Mouse (Mus musculus) neural tube, embryonic 15.5 days (tissue): ENCODE measurements around the gene Cisd1. TPM values are rescaled to one million over a fixed set of nuclear protein-coding genes. Genes with fewer than 3 reads are reported as not detected.
A peak's percentile ranks its signal among the peaks of the same experiment; 100 is the strongest.
"Not testable (repeated sequence)": the region's sequence is repeated elsewhere in the genome, so short reads cannot be mapped to it uniquely, and the experiment has no call there.

Experiments
- ATAC-seq: fragments of 200-750 bp; cut with Nextera tagmentation; 2 replicates; pipeline ENCODE4 v1.8.0; 2017; ENCODE audit warnings: mild to moderate bottlenecking, moderate TSS enrichment, moderate library complexity; ENCODE audit not compliant: low FRiP score
- H3K27ac ChIP-seq: fragments of 300-500 bp; sonication (generic); replicated peaks from 2 replicates; pipeline ENCODE4 v1.5.1; 2015; ENCODE audit warnings: mild to moderate bottlenecking, inconsistent platforms
- H3K27me3 ChIP-seq: fragments of 300-500 bp; sonication (generic); replicated peaks from 2 replicates; pipeline ENCODE4 v1.6.1; 2015; ENCODE audit warnings: inconsistent platforms
- H3K36me3 ChIP-seq: fragments of 300-500 bp; sonication (generic); 2 replicates; pipeline ENCODE4 v1.6.1; 2015; ENCODE audit warnings: inconsistent platforms
- H3K4me1 ChIP-seq: fragments of 300-500 bp; sonication (generic); 2 replicates; pipeline ENCODE4 v1.6.1; 2015; ENCODE audit warnings: inconsistent platforms
- H3K4me2 ChIP-seq: fragments of 300-500 bp; sonication (generic); 2 replicates; pipeline ENCODE4 v1.6.1; 2015; ENCODE audit warnings: inconsistent platforms, mild to moderate bottlenecking, moderate library complexity
- H3K4me3 ChIP-seq: fragments of 300-500 bp; sonication (generic); replicated peaks from 2 replicates; pipeline ENCODE4 v1.5.1; 2015; ENCODE audit warnings: mild to moderate bottlenecking, inconsistent platforms
- H3K9ac ChIP-seq: fragments of 300-500 bp; sonication (generic); replicated peaks from 2 replicates; pipeline ENCODE4 v1.6.1; 2015; ENCODE audit warnings: mild to moderate bottlenecking, inconsistent platforms
- H3K9me3 ChIP-seq: fragments of 300-500 bp; sonication (generic); replicated peaks from 2 replicates; pipeline ENCODE4 v1.6.1; 2016; ENCODE audit warnings: inconsistent platforms
- WGBS: fragments of 180-500 bp; shearing (Covaris S2); methylation state at CpG from one replicate; pipeline ENCODE4 v1.1.7; 2015; ENCODE audit warnings: mixed read lengths; 5-methylcytosine and 5-hydroxymethylcytosine counted together
- polyA plus RNA-seq: library from polyadenylated mRNA; unstranded; fragments of >200 nt; fragmentation: Nextera tagmentation; extraction: Ambion mirVana; gene quantifications from 2 replicates; pipeline ENCODE4 v1.2.1, GENCODE M21; 2015

The Cisd1 gene
- polyA plus RNA-seq: 286 and 340 TPM in 2 replicates

DNA sequence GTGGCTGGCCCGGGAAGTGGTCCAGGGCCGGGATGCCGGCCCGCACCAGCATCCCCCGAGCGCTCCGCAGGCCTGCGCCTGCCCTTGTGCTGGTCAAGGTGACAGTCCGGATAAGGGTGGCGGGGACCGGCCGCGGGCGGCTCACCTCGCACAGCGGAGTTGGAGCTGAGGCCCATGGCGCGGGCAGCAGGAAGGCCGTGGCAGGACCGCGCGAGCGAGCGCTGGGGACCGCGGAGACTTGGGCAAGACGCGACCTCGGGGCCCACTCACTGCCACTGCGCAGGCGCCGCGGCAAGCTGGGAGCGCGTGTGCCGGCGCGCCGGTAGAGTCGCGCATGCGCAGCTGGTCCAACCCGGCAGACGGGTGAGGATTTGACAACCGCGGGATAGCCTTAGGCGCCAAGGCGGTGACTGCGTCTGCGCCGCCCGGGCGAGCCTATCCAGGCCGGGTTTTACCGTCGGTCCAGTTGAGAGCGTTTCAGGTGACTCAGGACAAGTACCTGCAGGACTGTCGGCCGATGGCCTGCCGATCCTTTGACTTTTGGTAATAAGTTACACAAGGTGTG lies at the start of gene Cisd1:
Cisd1 (minus strand) TSS at position 376 of the 565 bp plus-strand sequence.
- 0% methylated on average over 60 of the region's 60 CpGs for WGBS

DNA sequence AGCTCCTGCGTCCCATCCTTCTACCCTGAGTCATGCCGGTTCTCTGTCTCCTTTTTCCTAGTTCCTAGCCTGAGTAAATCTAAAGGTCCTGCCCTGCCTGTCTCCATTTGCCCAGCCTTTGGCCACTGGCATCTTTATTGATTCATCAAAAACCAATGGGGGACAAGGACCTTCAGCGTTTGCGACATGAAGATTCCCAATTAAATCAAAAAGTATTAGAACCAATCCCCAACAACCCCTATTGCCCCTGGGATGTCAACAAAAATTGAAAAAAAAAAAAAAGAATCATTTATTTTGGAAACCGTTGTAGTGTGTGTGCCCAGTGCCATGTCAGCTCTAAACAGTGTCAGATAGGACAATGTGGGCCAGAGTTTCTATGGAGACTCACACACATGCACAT lies 44.6 kb upstream of the Cisd1 start:
- no peak overlapping the region for H3K4me3 ChIP-seq
- WGBS: 94% methylated on average over 5 of the region's 5 CpGs
- ATAC-seq: no peak
- no peak overlapping the region for H3K4me2 ChIP-seq
- H3K27ac ChIP-seq: no peak overlapping the region
- no peaks in the 10 kb centered on the region for H3K36me3 ChIP-seq
- 0 out of 2 replicates have a peak, but pooled peaks cover 5% of the 10 kb centered on the region for H3K9me3 ChIP-seq
- no peaks in the 10 kb centered on the region for H3K27me3 ChIP-seq
- no peak overlapping the region for H3K9ac ChIP-seq
- no peaks in the 10 kb centered on the region for H3K4me1 ChIP-seq

More for the DNA sequence above, at the start of gene Cisd1:
- Histone ChIP-seq H3K9me3 (no peaks in the 10 kb centered on the region), H3K4me1 (peaks cover 57% of the 10 kb centered on the region), H3K4me3 (peak within 1 kb of the TSS; percentile 78), H3K4me2 (peak within 1 kb of the TSS; percentile 67), H3K27me3 (no peaks in the 10 kb centered on the region), H3K9ac (peak within 1 kb of the TSS; percentile 73), H3K36me3 (no peaks in the 10 kb centered on the region), H3K27ac (peak within 1 kb of the TSS; percentile 82)
- peak; percentile 82 for ATAC-seq

DNA sequence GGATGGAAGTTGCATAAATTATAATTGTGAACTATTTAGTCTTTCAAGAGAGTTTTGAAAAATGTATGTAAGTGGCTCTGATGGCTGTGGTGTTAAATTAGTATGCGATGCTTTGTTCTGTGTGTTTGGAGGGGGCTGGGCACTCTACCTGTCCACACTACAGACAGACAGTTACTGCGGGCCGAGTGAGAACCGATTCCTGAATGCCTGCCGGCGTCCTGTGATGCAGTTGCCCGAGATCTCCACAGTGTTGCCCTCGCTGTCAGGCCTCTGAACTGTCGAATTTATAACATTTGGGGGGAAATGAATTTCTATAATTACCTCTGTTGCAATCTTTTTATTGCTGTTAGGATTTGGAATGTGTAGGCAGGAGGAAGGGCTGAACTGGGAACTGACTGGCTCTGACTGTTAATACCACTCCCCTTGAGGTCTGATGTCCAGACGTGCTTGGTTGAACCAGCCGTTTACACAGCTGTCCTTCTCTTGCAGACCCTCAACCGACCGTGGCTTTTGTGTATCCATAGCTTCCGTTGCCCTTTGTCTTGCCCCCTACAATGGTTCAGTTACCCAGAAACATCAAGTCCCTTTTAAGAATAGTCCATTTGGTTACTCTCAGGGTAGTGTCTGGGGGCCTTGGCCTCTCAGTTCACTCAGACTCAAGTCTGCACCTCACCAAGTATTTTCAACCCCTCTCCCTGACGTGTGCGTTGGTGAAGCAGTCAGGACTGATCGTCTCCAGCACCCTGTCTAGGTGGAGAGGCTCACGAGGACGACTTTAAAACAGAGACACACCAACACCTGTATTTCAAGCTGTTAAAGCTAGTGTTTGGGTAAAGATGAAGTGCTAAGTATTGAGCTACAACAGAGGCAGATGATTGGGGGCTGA lies 39.6 kb upstream of the Cisd1 start:
- H3K27ac ChIP-seq: no peak overlapping the region
- no peak overlapping the region for H3K4me2 ChIP-seq
- no peaks in the 10 kb centered on the region for H3K27me3 ChIP-seq
- peaks cover 15% of the 10 kb centered on the region for H3K36me3 ChIP-seq
- WGBS: 63% methylated on average over 19 of the region's 19 CpGs
- H3K4me3 ChIP-seq: no peak overlapping the region
- ATAC-seq: no peak
- no peak overlapping the region for H3K9ac ChIP-seq
- no peaks in the 10 kb centered on the region for H3K9me3 ChIP-seq
- H3K4me1 ChIP-seq: no peaks in the 10 kb centered on the region

DNA sequence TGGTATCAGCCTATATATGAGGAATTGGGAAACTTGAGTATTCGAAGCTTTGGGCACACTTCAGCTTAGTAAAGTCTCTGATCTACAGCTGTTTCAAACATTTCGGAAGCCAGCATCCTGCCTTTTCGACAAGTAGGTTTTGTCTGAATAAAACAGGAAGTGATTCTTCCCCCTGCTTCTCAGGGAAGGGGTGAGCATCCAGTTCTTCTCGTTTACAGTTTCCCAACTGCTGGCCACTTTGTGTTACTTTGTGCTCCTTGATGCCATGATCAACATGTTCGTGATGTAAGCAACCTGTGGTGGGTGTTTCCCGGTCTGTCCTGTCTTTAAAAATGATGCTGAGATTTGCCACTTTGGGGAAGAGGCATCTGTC lies 38.8 kb upstream of the Cisd1 start:
- not testable (repeated sequence) for H3K4me3 ChIP-seq

DNA sequence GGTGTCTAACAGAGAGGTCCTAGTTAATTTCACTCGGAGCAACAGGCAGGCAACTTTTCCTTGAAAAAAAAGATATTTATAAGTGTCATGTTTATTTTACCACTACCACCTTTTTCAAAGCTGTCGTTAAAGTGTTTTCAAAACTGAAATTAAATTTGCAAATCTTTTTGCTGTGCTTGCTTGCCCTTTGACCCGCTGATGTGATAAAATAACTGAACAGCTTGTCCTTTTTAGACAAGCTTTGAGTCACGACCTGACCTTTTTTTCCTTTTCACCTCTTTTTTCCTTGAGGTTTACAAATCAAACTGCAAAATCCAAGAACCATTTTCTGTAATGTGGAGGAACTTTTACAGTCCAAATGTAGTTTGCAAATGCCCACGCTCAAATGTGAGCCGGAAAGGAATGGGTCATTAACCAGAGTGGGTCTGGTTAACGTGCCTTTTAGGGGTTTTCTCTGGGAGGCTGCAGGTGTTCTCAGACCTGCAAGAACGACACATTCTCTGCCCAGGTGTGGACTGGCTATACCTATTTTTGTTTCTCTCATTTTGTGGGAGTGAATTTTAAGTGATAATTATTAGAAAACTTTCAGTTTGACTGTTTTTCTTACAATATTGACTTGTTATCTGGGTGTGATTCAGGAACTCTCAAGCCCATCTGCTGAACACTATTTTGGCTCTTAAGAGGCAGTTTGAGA lies 38.3 kb upstream of the Cisd1 start:
- Histone ChIP-seq H3K27ac (no peak overlapping the region), H3K27me3 (no peaks in the 10 kb centered on the region), H3K4me3 (no peak overlapping the region), H3K4me2 (no peak overlapping the region), H3K4me1 (no peaks in the 10 kb centered on the region), H3K9me3 (no peaks in the 10 kb centered on the region), H3K36me3 (peaks cover 27% of the 10 kb centered on the region), H3K9ac (no peak overlapping the region)
- 74% methylated on average over 8 of the region's 8 CpGs for WGBS
- ATAC-seq: no peak

More for the DNA sequence above, 38.8 kb upstream of the Cisd1 start:
- ATAC-seq, H3K9me3 ChIP-seq, H3K4me2 ChIP-seq, H3K27ac ChIP-seq, H3K9ac ChIP-seq, H3K27me3 ChIP-seq, H3K4me1 ChIP-seq: not testable (repeated sequence)
- H3K36me3 ChIP-seq: peaks cover 23% of the 10 kb centered on the region
- WGBS: 86% methylated on average over 6 of the region's 6 CpGs

DNA sequence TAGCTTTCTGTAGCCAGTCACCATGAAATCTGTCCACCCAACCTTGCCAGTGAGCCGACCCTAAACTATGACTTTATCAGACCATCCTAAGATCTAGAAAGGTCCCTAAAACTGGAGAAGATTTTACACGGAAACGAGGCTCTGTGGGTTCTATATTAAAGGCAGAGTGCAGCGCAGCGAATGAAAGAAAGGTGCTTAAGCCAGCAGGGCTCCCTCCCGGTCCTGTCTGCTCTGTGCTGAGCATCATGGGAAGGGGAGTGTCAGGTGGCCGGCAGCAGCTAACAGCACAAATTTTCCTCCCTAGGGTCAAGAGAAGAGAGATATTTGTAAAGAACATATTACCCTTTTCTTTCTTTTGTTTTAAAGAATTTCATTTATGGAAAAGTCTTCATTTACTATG lies 37.4 kb upstream of the Cisd1 start:
- H3K4me3 ChIP-seq: no peak overlapping the region
- peaks cover 31% of the 10 kb centered on the region for H3K36me3 ChIP-seq
- WGBS: 62% methylated on average over 7 of the region's 7 CpGs
- H3K4me2 ChIP-seq: no peak overlapping the region
- ATAC-seq: no peak
- no peak overlapping the region for H3K9ac ChIP-seq
- no peaks in the 10 kb centered on the region for H3K9me3 ChIP-seq
- H3K4me1 ChIP-seq: no peaks in the 10 kb centered on the region
- no peak overlapping the region for H3K27ac ChIP-seq
- H3K27me3 ChIP-seq: no peaks in the 10 kb centered on the region

DNA sequence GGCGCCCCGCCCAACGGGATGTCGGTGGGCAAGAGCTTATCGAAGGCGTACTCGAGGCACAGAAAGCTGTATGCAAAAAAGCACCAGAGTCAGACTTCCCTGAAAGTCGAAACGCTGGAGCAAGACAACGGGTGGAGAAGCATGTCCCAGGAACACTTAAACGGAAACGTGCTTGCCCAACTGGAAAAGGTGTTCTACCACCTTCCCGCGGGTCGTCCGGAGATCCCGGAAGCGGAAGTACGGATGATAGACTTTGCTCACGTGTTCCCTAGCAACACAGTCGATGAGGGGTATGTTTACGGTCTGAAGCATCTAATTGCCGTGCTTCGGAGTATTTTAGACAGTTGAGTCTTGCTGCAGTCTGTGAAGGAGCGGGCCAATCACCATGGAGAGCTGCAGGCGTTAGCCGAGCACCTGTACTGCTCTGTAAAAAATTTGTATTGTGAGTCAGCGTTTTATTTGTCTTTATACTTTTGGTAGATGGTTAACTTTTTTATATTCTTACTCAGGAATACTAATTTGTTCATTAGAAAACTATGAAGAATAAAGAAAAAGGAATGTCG lies 36.8 kb upstream of the Cisd1 start:
- H3K4me3 ChIP-seq: no peak overlapping the region
- WGBS: 85% methylated on average over 29 of the region's 29 CpGs
- no peak overlapping the region for H3K9ac ChIP-seq
- H3K27me3 ChIP-seq: no peaks in the 10 kb centered on the region
- no peak overlapping the region for H3K27ac ChIP-seq
- H3K9me3 ChIP-seq: no peaks in the 10 kb centered on the region
- H3K36me3 ChIP-seq: peaks cover 37% of the 10 kb centered on the region
- no peak for ATAC-seq
- no peak overlapping the region for H3K4me2 ChIP-seq
- no peaks in the 10 kb centered on the region for H3K4me1 ChIP-seq

DNA sequence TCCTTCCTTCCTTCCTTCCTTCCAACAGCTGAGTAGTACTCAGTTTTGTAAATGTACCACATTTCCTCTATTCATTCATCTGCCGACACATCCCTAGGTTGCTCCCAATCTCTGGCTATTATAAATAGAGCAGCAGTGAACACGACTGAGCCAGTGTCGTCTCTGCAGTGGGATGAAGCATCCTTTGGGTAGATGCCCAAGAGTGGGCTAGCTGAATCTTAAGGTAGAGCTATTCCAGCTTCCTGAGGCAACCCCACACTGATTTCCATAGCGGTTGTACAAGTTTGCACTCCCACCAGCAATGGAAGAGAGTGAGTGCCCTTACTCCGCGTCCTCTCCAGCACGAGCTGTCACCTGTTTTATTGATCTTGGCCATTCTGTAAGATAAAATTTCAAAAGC lies 35.7 kb upstream of the Cisd1 start:
- Histone ChIP-seq H3K9me3 (no peaks in the 10 kb centered on the region), H3K4me3 (no peak overlapping the region), H3K36me3 (peaks cover 41% of the 10 kb centered on the region), H3K27ac (no peak overlapping the region), H3K9ac (no peak overlapping the region), H3K4me2 (no peak overlapping the region), H3K27me3 (no peaks in the 10 kb centered on the region), H3K4me1 (no peaks in the 10 kb centered on the region)
- no peak for ATAC-seq
- 97% methylated on average over 7 of the region's 7 CpGs for WGBS

DNA sequence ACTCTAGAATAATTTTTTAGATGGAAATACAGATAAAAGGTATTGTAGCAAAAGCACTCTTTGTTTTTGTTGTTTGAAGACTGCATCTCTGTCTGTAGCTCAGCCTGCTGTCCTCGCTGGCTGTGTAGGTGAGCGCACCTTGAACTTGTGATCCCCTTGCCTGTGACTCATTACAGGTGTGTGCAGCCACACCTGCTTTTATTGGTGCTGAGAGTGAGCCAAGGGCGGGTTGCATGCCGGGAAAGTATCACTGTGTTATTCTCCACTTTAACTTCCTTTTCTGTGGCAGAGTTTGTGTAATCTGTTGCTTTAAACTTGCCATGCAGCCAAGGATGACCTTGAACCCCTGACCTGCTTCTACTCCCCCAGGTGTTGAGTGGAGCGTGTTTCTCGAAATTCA lies 31.3 kb upstream of the Cisd1 start:
- Histone ChIP-seq H3K27me3 (no peaks in the 10 kb centered on the region), H3K9me3 (no peaks in the 10 kb centered on the region), H3K4me2 (no peak overlapping the region), H3K36me3 (peaks cover 52% of the 10 kb centered on the region), H3K27ac (no peak overlapping the region), H3K4me1 (no peaks in the 10 kb centered on the region), H3K9ac (no peak overlapping the region), H3K4me3 (no peak overlapping the region)
- WGBS: 88% methylated on average over 6 of the region's 6 CpGs
- ATAC-seq: no peak

DNA sequence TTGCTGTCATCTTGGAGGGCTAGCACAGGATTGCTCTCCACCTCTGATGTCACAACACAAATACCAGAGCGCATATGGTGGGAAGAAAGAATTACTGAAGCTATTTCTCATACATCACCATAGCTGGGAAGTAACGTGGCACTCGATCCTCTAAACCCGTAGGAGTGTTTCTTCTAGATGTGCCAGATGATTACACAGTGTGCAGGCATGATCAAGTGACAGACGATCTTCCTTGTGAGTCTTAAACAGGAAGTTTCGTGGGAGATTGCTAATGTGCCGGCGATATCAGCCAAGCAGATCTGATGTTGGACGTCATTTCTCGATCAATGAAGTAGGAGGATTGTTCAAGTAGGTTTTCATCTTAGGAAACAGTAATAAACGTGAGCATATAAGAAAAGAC lies 29.0 kb upstream of the Cisd1 start:
- no peaks in the 10 kb centered on the region for H3K9me3 ChIP-seq
- H3K4me1 ChIP-seq: no peaks in the 10 kb centered on the region
- no peak for ATAC-seq
- no peak overlapping the region for H3K4me2 ChIP-seq
- no peak overlapping the region for H3K9ac ChIP-seq
- no peak overlapping the region for H3K27ac ChIP-seq
- H3K4me3 ChIP-seq: no peak overlapping the region
- WGBS: 94% methylated on average over 11 of the region's 11 CpGs
- no peaks in the 10 kb centered on the region for H3K27me3 ChIP-seq
- peaks cover 38% of the 10 kb centered on the region for H3K36me3 ChIP-seq

DNA sequence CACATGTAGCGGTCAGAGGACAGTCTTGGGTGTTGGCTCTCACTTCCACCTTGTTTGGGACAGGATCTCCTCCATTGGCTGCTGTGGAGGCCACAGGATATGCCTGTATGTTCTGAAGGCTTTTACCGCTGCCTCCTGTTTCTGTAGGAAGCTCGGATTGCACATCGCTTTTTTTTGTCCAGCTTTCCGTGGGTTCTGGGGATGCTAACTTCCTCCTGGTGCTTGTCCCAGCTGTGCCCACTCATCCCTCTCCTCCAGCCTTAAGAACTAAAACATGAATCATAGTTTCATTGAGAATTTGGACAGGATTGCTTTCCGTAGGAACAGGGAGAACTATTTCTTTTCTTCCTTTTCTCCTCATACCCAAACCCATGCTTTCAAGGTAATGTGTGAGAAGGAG lies 27.1 kb upstream of the Cisd1 start:
- Histone ChIP-seq H3K4me3 (no peak overlapping the region), H3K9me3 (no peaks in the 10 kb centered on the region), H3K4me1 (no peaks in the 10 kb centered on the region), H3K27me3 (no peaks in the 10 kb centered on the region), H3K9ac (no peak overlapping the region), H3K4me2 (no peak overlapping the region), H3K27ac (no peak overlapping the region), H3K36me3 (peaks cover 34% of the 10 kb centered on the region)
- ATAC-seq: no peak
- WGBS: 91% methylated on average over 6 of the region's 6 CpGs
